Mouse (Mus musculus) lung, embryonic 14.5 days (tissue): ENCODE results near the gene Dap. TPM values are rescaled to one million over a fixed set of nuclear protein-coding genes. Genes with fewer than 3 reads are reported as not detected.
A peak's percentile ranks its signal among the peaks of the same experiment; 100 is the strongest.

Experiments used
- ATAC-seq: fragments of 200-750 bp; cut with Nextera tagmentation; 2 replicates; pipeline ENCODE4 v1.8.0; 2017; ENCODE audit warnings: mild to moderate bottlenecking, moderate TSS enrichment, moderate library complexity; ENCODE audit not compliant: insufficient read depth
- DNase-seq: peaks from one replicate; pipeline ENCODE4 v3.0.0-alpha.2; 2015
- H3K27ac ChIP-seq: fragments of 300-500 bp; sonication (generic); 2 replicates; pipeline ENCODE4 v1.5.1; 2014; ENCODE audit warnings: low read depth, mild to moderate bottlenecking, moderate library complexity
- H3K27me3 ChIP-seq: fragments of 300-500 bp; sonication (generic); 2 replicates; pipeline ENCODE4 v1.6.1; 2014; ENCODE audit warnings: low read length, control low read depth; ENCODE audit not compliant: insufficient read depth
- H3K36me3 ChIP-seq: fragments of 300-500 bp; sonication (generic); 2 replicates; pipeline ENCODE4 v1.6.1; 2014; ENCODE audit warnings: control low read depth; ENCODE audit not compliant: insufficient read depth
- H3K4me1 ChIP-seq: fragments of 300-500 bp; sonication (generic); 2 replicates; pipeline ENCODE4 v1.6.1; 2014; ENCODE audit warnings: antibody characterized with exemption, control low read depth; ENCODE audit not compliant: insufficient read depth
- H3K4me2 ChIP-seq: fragments of 300-500 bp; sonication (generic); 2 replicates; pipeline ENCODE4 v1.6.1; 2014; ENCODE audit warnings: mild to moderate bottlenecking
- H3K4me3 ChIP-seq: fragments of 300-500 bp; sonication (generic); 2 replicates; pipeline ENCODE4 v1.5.1; 2014; ENCODE audit warnings: low read depth, low read length
- H3K9ac ChIP-seq: fragments of 300-500 bp; sonication (generic); 2 replicates; pipeline ENCODE4 v1.6.1; 2014
- H3K9me3 ChIP-seq: fragments of 300-500 bp; sonication (generic); 2 replicates; pipeline ENCODE4 v1.6.1; 2016; ENCODE audit warnings: low read depth, low read length, control low read depth
- CTCF ChIP-seq: IDR thresholded peaks from 2 replicates; pipeline ENCODE4 v1.5.1; 2016; ENCODE audit warnings: antibody characterized with exemption, low read depth
- WGBS: fragments of 180-500 bp; shearing (Covaris S2); extraction: QIAGEN DNeasy Blood & Tissue Kit; methylation state at CpG from one replicate; pipeline ENCODE4 v1.1.7; 2014; 5-methylcytosine and 5-hydroxymethylcytosine counted together
- polyA plus RNA-seq: library from polyadenylated mRNA; unstranded; fragments of >200 nt; fragmentation: Nextera tagmentation; extraction: Ambion mirVana; gene quantifications from 2 replicates; pipeline ENCODE4 v1.2.1, GENCODE M21; 2014

Gene Dap
- 97.1 and 99.2 TPM in 2 replicates for polyA plus RNA-seq

DNA sequence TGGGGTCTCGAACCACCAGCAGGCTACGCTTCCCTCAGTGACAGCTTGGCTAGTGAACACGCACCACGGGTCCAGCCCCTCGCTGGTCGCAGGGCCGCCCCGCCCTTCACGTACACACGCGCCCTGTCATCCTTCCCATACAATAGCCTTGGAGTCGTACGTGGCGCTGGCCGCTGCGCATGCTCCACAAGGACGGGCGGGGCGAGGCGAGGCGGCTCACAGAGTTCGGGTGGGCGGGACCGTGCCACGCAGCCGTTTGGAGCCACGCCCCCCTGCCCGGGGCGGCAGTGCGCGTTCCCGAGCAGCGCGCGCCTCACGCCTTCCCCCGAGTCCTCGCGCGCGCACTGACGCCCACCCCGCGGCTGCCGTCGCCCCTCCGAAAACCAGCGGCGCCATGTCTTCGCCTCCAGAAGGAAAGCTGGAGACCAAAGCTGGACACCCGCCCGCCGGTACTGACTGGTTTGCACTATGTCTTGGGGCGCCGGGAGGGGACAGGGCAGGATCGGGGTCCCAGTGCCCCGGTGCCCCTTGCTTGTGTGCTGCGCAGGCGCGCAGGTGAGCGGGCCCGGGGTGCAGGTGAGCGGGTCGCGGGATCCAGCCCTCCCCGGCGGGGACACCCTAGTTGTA lies at the start of gene Dap:
Gene Dap (plus strand): TSS at position 180 of the 627 bp plus-strand sequence.
- peak within 1 kb of the TSS; percentile 75 for H3K4me2 ChIP-seq
- TF ChIP-seq CTCF = no peak
- peak within 1 kb of the TSS; percentile 79 for H3K9ac ChIP-seq
- under 1% methylated on average over 60 of the region's 67 CpGs for WGBS
- H3K27ac ChIP-seq = peak within 1 kb of the TSS; percentile 61
- H3K36me3 ChIP-seq = no peaks in the 10 kb centered on the region
- H3K9me3 ChIP-seq = no peaks in the 10 kb centered on the region
- no peaks in the 10 kb centered on the region for H3K4me1 ChIP-seq
- peak within 1 kb of the TSS; percentile 65 for H3K4me3 ChIP-seq
- peak; percentile 99 for ATAC-seq
- DNase-seq = peak; percentile 99
- H3K27me3 ChIP-seq = no peaks in the 10 kb centered on the region

DNA sequence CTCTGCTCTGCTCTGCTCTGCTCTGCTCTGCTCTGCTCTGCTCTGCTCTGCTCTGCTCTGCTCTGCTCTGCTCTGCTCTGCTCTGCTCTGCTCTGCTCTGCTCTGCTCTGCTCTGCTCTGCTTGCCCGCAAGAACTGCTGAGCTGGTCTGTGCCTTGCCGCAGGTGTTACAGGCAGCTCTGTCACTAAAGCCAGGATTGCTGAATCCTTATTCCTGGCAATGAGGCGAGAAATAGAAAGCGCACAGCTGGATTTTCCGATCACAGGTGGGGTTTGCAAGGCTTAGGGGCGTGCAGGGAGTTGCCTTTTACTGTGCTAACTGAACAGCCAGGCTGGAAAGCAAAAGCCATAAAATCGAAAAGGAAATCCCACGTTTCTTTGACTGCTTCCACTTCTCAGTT lies 47.5 kb upstream of the Dap start:
- no peak overlapping the region for H3K4me2 ChIP-seq
- H3K36me3 ChIP-seq = no peaks in the 10 kb centered on the region
- no peaks in the 10 kb centered on the region for H3K27me3 ChIP-seq
- TF ChIP-seq CTCF = no peak
- WGBS = 42% methylated on average over 8 of the region's 8 CpGs
- no peak overlapping the region for H3K4me3 ChIP-seq
- DNase-seq (no peak), ATAC-seq (no peak)
- H3K9me3 ChIP-seq = no peaks in the 10 kb centered on the region
- no peak overlapping the region for H3K9ac ChIP-seq
- H3K27ac ChIP-seq = no peak overlapping the region
- no peaks in the 10 kb centered on the region for H3K4me1 ChIP-seq

DNA sequence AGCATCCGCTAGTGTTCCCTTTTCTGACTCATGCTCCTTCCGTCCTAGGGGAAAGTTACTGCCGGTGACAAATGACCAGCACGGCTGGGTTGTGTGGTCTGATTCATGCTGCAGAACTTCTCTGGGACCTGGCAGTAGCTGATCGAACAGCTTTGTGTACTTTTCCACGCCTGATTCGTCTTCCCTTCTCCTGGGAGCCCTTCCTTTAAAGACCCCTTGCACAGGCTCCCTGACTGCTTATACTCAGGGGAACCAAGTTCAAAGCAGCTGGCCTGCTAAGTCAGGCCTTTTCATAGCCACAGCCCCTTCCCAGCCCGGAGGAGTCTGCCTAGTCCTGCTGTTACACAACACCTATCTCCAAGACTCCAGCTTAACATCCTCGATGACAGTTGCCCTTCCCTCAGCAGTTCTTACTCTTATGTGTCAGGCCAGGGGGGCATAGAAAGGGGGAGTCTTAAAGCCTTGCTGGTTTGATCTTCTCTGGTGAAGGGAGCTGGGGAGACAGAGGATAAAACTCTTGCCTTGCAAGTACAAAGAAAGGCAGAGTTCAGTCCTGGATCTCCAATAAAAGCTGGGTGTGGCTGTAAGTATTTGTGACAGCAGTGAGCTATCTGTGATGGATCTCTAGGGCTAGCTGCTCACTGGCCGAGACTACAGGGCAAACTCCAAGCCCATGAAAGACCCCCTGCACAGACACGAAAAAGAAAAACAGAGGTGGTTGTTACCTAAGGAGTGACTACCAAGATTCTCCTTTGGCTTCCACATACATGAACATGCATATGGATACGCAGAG lies 39.3 kb upstream of the Dap start:
- Histone ChIP-seq H3K9me3 (no peaks in the 10 kb centered on the region), H3K4me2 (no peak overlapping the region), H3K36me3 (no peaks in the 10 kb centered on the region), H3K27ac (no peak overlapping the region), H3K4me3 (no peak overlapping the region), H3K9ac (no peak overlapping the region), H3K4me1 (no peaks in the 10 kb centered on the region), H3K27me3 (no peaks in the 10 kb centered on the region)
- ATAC-seq (no peak), DNase-seq (no peak)
- WGBS = 33% methylated on average over 12 of the region's 12 CpGs
- TF ChIP-seq CTCF = no peak

DNA sequence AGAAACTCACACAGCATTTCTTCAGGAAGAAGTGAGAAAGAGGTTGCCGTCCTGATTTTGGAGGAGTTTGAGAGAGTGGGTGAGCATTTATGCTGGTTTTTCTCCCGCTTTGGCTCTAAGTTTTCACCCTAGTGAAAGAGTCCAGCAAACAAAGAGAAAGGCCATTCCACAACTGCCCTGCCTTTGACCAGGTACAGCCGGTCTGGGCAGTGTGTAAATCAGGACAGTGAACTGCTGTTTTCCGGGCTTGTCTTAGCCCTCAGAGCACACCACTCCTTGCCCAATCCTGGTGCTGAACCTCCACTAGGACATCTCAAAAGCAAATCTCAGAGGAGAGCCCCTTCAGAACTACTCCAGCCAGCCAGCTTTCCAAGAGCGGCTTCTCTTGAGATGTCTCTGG lies 38.6 kb upstream of the Dap start:
- WGBS = 66% methylated on average over 5 of the region's 5 CpGs
- no peak overlapping the region for H3K4me2 ChIP-seq
- no peak overlapping the region for H3K9ac ChIP-seq
- H3K9me3 ChIP-seq = no peaks in the 10 kb centered on the region
- H3K4me3 ChIP-seq = no peak overlapping the region
- TF ChIP-seq CTCF = no peak
- H3K27me3 ChIP-seq = no peaks in the 10 kb centered on the region
- H3K27ac ChIP-seq = no peak overlapping the region
- DNase-seq (no peak), ATAC-seq (no peak)
- no peaks in the 10 kb centered on the region for H3K4me1 ChIP-seq
- H3K36me3 ChIP-seq = no peaks in the 10 kb centered on the region

DNA sequence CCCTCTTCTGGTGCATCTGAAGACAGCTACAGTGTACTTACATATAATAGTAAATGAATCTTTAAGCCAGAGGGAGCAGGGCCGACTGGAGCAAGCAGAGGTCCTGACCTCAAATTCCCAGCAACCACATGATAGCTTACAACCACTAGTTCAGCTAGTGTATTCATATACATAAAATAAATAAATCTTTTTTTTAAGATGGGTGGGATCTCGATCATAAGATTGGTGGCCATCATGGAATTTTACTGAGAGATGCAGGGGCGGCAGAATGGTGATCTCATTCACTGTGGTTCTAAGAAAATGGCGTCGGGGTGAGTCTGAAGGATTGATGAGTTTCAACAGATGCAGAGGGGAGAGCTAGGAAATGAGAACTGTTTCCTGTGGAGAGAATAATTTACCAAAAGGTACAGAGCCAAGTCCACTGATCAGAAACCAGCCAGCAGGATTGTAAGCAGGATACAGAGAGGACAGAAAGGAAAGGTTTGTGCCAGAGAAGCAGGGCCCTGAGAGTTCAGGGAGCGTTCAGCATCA lies 37.7 kb upstream of the Dap start:
- 66% methylated on average over 6 of the region's 6 CpGs for WGBS
- H3K9me3 ChIP-seq = no peaks in the 10 kb centered on the region
- H3K4me3 ChIP-seq = no peak overlapping the region
- H3K4me1 ChIP-seq = no peaks in the 10 kb centered on the region
- no peak overlapping the region for H3K9ac ChIP-seq
- H3K27ac ChIP-seq = no peak overlapping the region
- no peak for ATAC-seq
- no peak for TF ChIP-seq CTCF
- H3K27me3 ChIP-seq = no peaks in the 10 kb centered on the region
- no peak for DNase-seq
- no peaks in the 10 kb centered on the region for H3K36me3 ChIP-seq
- no peak overlapping the region for H3K4me2 ChIP-seq

DNA sequence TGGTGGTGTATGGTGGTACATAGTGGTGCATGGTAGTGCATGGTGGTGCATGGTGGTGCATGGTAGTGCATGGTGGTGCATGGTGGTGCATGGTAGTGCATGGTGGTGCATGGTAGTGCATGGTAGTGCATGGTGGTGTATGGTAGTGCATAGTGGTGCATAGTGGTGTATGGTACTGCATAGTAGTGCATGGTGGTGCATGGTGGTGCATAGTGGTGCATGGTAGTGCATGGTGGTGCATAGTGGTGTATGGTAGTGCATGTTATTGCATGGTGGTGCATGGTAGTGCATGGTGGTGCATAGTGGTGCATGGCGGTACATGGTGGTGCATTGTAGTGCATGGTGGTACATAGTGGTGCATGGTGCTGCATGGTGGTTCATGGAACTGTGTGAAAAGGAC lies 31.6 kb upstream of the Dap start:
- Histone ChIP-seq H3K4me3 (no peak overlapping the region), H3K27me3 (no peaks in the 10 kb centered on the region), H3K36me3 (no peaks in the 10 kb centered on the region), H3K9me3 (no peaks in the 10 kb centered on the region), H3K4me2 (no peak overlapping the region), H3K9ac (no peak overlapping the region), H3K27ac (no peak overlapping the region), H3K4me1 (no peaks in the 10 kb centered on the region)
- DNase-seq (no peak), ATAC-seq (no peak)
- WGBS = 97% methylated on average over 1 of the region's 1 CpGs
- 0 out of 2 replicates have a peak, but pooled peaks have one; percentile 10 for TF ChIP-seq CTCF

DNA sequence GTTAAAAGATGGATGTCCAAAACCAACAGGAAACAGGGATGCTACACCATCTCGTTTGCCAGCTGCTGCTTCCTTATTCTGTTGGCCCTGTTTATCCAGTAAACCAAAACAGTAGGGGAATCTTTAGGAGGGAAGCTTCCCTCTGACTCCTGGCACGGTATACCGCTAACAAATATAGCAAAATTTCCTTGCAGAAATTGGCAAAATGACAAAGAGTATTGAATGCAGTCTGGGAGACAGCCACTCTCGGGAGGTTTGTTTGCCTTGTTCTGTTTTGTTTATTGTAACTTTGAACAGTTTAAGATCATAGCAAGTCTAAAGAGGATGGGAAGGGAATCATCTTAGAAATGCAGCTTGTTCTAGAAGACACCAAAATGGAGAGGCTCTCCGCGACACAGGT lies 28.3 kb upstream of the Dap start:
- peak; percentile 68; the same call in 1 of the 2 replicates for ATAC-seq
- DNase-seq = peak; percentile 71
- no peaks in the 10 kb centered on the region for H3K9me3 ChIP-seq
- H3K9ac ChIP-seq = no peak overlapping the region
- no peak overlapping the region for H3K4me3 ChIP-seq
- no peaks in the 10 kb centered on the region for H3K4me1 ChIP-seq
- 50% methylated on average over 6 of the region's 6 CpGs for WGBS
- H3K4me2 ChIP-seq = no peak overlapping the region
- no peak for TF ChIP-seq CTCF
- H3K36me3 ChIP-seq = no peaks in the 10 kb centered on the region
- no peaks in the 10 kb centered on the region for H3K27me3 ChIP-seq
- no peak overlapping the region for H3K27ac ChIP-seq
